Mouse (Mus musculus) heart, embryonic 13.5 days (tissue): Measurements from ENCODE around the gene Rbks. TPM values are rescaled to one million over a fixed set of nuclear protein-coding genes. Genes with fewer than 3 reads are reported as not detected.
"Not testable (repeated sequence)": the region's sequence is repeated elsewhere in the genome, so short reads cannot be mapped to it uniquely, and the experiment has no call there.

ENCODE experiments used
- ATAC-seq: fragments of 200-750 bp; cut with Nextera tagmentation; 2 replicates; pipeline ENCODE4 v1.8.0; 2017; ENCODE audit warnings: moderate TSS enrichment; ENCODE audit not compliant: insufficient number of reproducible peaks, low FRiP score, low TSS enrichment; ENCODE audit errors: extremely low read depth
- H3K27ac ChIP-seq: fragments of 300-500 bp; sonication (generic); replicated peaks from 2 replicates; pipeline ENCODE4 v1.5.1; 2015; ENCODE audit warnings: moderate library complexity, mild to moderate bottlenecking, inconsistent platforms
- H3K27me3 ChIP-seq: fragments of 300-500 bp; sonication (generic); replicated peaks from 2 replicates; pipeline ENCODE4 v1.6.1; 2015; ENCODE audit warnings: mild to moderate bottlenecking, inconsistent platforms
- H3K36me3 ChIP-seq: fragments of 300-500 bp; sonication (generic); 2 replicates; pipeline ENCODE4 v1.6.1; 2015; ENCODE audit warnings: mild to moderate bottlenecking, inconsistent platforms
- H3K4me1 ChIP-seq: fragments of 300-500 bp; sonication (generic); 2 replicates; pipeline ENCODE4 v1.6.1; 2015; ENCODE audit warnings: inconsistent platforms
- H3K4me2 ChIP-seq: fragments of 300-500 bp; sonication (generic); 2 replicates; pipeline ENCODE4 v1.6.1; 2015; ENCODE audit warnings: inconsistent platforms, mild to moderate bottlenecking, moderate library complexity
- H3K4me3 ChIP-seq: fragments of 300-500 bp; sonication (generic); 2 replicates; pipeline ENCODE4 v1.5.1; 2015; ENCODE audit warnings: moderate library complexity, mild to moderate bottlenecking, inconsistent platforms
- H3K9ac ChIP-seq: fragments of 300-500 bp; sonication (generic); 2 replicates; pipeline ENCODE4 v1.6.1; 2015; ENCODE audit warnings: inconsistent platforms, mild to moderate bottlenecking, moderate library complexity
- H3K9me3 ChIP-seq: fragments of 300-500 bp; sonication (generic); 2 replicates; pipeline ENCODE4 v1.6.1; 2016; ENCODE audit warnings: inconsistent platforms
- WGBS: fragments of 180-500 bp; shearing (Covaris S2); methylation state at CpG from one replicate; pipeline ENCODE4 v1.1.7; 2015; ENCODE audit warnings: mixed read lengths; 5-methylcytosine and 5-hydroxymethylcytosine counted together
- polyA plus RNA-seq: library from polyadenylated mRNA; unstranded; fragments of >200 nt; fragmentation: Nextera tagmentation; extraction: Ambion mirVana; gene quantifications from 2 replicates; pipeline ENCODE4 v1.2.1, GENCODE M21; 2015

The Rbks gene
- polyA plus RNA-seq, 1 experiment from 2014 or later: 4.1 TPM

GRCm38 (mm10) chr5:31644272-31644671 is 53.2 kb downstream of the Rbks start:
- H3K9ac ChIP-seq: peak overlapping the region; percentile 50
- ATAC-seq: no peak
- H3K4me2 ChIP-seq: no peak overlapping the region
- H3K4me1 ChIP-seq: peaks cover 27% of the 10 kb centered on the region
- no peaks in the 10 kb centered on the region for H3K36me3 ChIP-seq
- no peak overlapping the region for H3K4me3 ChIP-seq
- 62% methylated on average over 4 of the region's 4 CpGs for WGBS
- H3K9me3 ChIP-seq: no peaks in the 10 kb centered on the region
- no peaks in the 10 kb centered on the region for H3K27me3 ChIP-seq
- peak overlapping the region; percentile 87 for H3K27ac ChIP-seq

DNA sequence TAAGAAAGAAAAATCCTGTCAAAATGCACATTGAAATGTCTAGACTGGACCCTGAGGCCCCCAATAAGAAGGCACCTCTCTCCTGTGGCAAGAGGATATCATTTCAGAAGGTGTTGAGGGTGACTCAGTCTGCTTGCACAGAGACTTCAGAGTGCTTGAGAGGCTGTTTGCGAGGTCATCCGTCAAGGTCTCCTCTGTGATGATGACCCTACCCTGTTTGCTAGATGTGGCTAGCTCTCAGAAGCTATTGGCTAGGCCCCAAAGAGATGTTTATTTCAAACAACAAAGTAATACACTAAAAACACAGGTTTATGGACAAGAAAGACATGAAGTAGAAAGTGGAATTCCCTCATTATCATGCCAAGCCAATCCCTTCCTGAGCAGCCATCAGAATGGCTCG is 55.1 kb downstream of the Rbks start:
- ATAC-seq: no peak
- Histone ChIP-seq H3K27me3 (no peaks in the 10 kb centered on the region), H3K36me3 (no peaks in the 10 kb centered on the region), H3K9me3 (no peaks in the 10 kb centered on the region), H3K4me3 (no peak overlapping the region), H3K4me2 (no peak overlapping the region), H3K27ac (no peak overlapping the region), H3K4me1 (peaks cover 25% of the 10 kb centered on the region), H3K9ac (no peak overlapping the region)
- 75% methylated on average over 3 of the region's 3 CpGs for WGBS

DNA sequence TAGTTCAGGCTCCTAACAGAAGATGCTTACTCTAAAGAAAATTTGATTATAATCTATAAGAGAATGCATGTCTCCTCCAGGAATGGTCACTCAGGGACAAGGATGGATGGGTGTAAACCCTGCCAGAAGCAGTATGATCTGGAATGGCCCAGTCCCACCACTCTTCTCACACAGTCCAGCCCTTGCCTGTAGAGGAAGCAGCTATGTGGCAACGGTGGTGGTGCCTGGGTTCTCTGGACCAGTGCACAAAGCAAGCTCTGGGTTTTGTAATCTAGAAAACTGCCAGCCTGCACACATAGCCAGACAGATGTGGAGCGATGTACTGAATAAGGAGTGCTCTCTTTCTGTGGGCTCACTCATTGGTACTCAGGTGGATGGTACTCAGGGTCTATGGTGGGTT is 56.9 kb downstream of the Rbks start:
- no peak for ATAC-seq
- WGBS: 80% methylated on average over 2 of the region's 2 CpGs
- no peak overlapping the region for H3K27ac ChIP-seq
- H3K9me3 ChIP-seq: no peaks in the 10 kb centered on the region
- H3K4me1 ChIP-seq: peaks cover 35% of the 10 kb centered on the region
- no peak overlapping the region for H3K9ac ChIP-seq
- no peaks in the 10 kb centered on the region for H3K27me3 ChIP-seq
- no peak overlapping the region for H3K4me2 ChIP-seq
- H3K4me3 ChIP-seq: no peak overlapping the region
- no peaks in the 10 kb centered on the region for H3K36me3 ChIP-seq

DNA sequence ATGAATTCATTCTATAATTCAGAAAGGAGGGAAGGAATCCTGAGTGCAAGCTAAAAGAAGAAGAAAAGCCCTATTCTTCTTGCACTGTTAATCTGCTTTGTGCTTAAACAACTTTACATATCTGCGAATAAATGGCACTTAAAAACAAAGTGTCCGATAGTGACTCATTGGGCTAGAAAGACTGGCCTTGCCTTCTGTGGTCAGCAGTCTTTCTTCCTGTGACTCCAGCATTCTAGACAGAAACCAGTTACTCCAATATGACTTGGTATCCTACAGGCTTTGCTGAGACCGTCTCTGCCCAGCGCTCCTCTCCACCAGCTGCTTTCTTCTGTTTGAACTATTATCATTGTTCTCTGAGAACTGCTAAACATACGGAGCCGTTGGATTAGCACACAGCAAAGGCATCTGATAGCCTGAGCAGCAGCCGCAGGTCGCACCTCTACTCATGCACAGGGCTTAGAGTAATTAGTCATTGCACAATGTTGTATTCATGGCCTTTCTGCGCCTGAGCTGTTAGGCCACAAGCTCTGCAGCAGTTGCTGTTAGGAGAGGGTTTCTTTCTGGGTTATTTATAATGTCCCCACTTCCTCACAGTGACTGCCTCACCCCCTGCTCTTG is 60.7 kb downstream of the Rbks start:
- Histone ChIP-seq H3K36me3 (no peaks in the 10 kb centered on the region), H3K9ac (peak overlapping the region; percentile 30; the same call in 1 of the 2 replicates), H3K27me3 (no peaks in the 10 kb centered on the region), H3K4me1 (peaks cover 37% of the 10 kb centered on the region), H3K9me3 (no peaks in the 10 kb centered on the region), H3K4me3 (no peak overlapping the region), H3K4me2 (no peak overlapping the region), H3K27ac (peak overlapping the region; percentile 73)
- WGBS: 44% methylated on average over 9 of the region's 9 CpGs
- ATAC-seq: no peak

GRCm38 (mm10) chr5:31634679-31635078 is 62.7 kb downstream of the Rbks start:
- Histone ChIP-seq H3K9me3 (no peaks in the 10 kb centered on the region), H3K4me1 (peaks cover 51% of the 10 kb centered on the region), H3K36me3 (no peaks in the 10 kb centered on the region), H3K9ac (no peak overlapping the region), H3K4me2 (no peak overlapping the region), H3K27ac (peak overlapping the region; percentile 43), H3K4me3 (no peak overlapping the region), H3K27me3 (no peaks in the 10 kb centered on the region)
- WGBS: 72% methylated on average over 5 of the region's 5 CpGs
- no peak for ATAC-seq

DNA sequence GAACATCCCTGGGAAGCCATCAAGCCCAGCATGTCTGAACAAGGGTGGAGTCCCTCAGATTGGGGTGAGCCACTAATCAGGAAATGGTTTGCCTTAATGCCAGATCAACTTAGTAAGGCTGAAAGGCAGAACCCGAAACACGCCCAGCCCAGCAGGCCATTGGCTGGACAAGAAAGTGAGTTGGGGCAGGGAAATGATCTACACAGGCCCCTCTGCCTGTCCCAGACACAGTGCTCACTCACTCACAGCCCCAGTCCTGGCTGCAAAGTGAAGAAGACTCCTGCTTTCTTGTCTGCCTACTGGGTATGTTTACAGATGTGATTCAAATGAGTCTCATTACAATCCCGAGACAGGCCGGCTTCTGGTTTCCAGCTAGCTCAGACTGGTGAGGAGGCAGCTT is 63.3 kb downstream of the Rbks start:
- H3K4me1 ChIP-seq: peaks cover 56% of the 10 kb centered on the region
- no peak overlapping the region for H3K4me2 ChIP-seq
- no peak overlapping the region for H3K27ac ChIP-seq
- H3K9me3 ChIP-seq: no peaks in the 10 kb centered on the region
- no peaks in the 10 kb centered on the region for H3K27me3 ChIP-seq
- H3K36me3 ChIP-seq: no peaks in the 10 kb centered on the region
- 72% methylated on average over 4 of the region's 4 CpGs for WGBS
- no peak overlapping the region for H3K4me3 ChIP-seq
- no peak for ATAC-seq
- no peak overlapping the region for H3K9ac ChIP-seq

- not testable (repeated sequence) for H3K4me2 ChIP-seq, H3K9ac ChIP-seq, H3K36me3 ChIP-seq, H3K27me3 ChIP-seq, ATAC-seq, H3K4me3 ChIP-seq, H3K9me3 ChIP-seq
- peak overlapping the region; percentile 96 for H3K27ac ChIP-seq
- WGBS: 86% methylated on average over 4 of the region's 4 CpGs
- H3K4me1 ChIP-seq: peaks cover 70% of the 10 kb centered on the region
Observed at GRCm38 (mm10) chr5:31631169-31631568, 66.3 kb downstream of the Rbks start.

DNA sequence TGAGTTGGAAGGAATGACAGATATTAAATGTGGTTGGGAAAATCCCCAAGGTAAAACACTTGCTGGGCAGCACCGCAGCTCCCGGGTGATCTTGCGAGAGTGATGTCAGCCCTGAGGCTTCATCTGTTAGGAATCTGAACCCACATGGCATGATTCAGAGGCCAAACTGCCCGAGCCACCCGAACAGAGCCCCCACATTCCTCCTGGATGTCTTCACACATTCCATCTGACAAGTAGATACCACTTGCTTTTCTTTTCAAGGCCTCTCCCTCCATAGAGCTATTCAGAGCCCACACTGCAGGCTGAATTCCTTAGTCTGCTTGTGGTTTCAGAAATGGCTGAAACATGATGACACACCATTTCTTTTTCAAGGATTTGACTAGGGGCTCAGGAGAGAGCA is 67.4 kb downstream of the Rbks start:
- Histone ChIP-seq H3K4me2 (0 out of 2 replicates have a peak overlapping the region, but pooled peaks have one; percentile 22), H3K27me3 (no peaks in the 10 kb centered on the region), H3K36me3 (no peaks in the 10 kb centered on the region; the same call in 1 of the 2 replicates), H3K9ac (peak overlapping the region; percentile 37; the same call in 1 of the 2 replicates), H3K4me1 (peaks cover 59% of the 10 kb centered on the region), H3K9me3 (no peaks in the 10 kb centered on the region), H3K4me3 (no peak overlapping the region), H3K27ac (peak overlapping the region; percentile 96)
- 0 out of 2 replicates have a peak, but pooled peaks have one; percentile 52 for ATAC-seq
- 17% methylated on average over 5 of the region's 5 CpGs for WGBS

GRCm38 (mm10) chr5:31628555-31628954 is 68.9 kb downstream of the Rbks start:
- Histone ChIP-seq H3K9ac (no peak overlapping the region; the same call in 1 of the 2 replicates), H3K27me3 (no peaks in the 10 kb centered on the region), H3K4me2 (no peak overlapping the region), H3K4me3 (no peak overlapping the region), H3K4me1 (peaks cover 53% of the 10 kb centered on the region), H3K36me3 (no peaks in the 10 kb centered on the region; the same call in 1 of the 2 replicates), H3K9me3 (no peaks in the 10 kb centered on the region), H3K27ac (peak overlapping the region; percentile 96; the same call in 1 of the 2 replicates)
- no peak for ATAC-seq
- 84% methylated on average over 8 of the region's 8 CpGs for WGBS

- peak overlapping the region; percentile 96 for H3K27ac ChIP-seq
- no peak overlapping the region for H3K4me3 ChIP-seq
- no peak overlapping the region for H3K4me2 ChIP-seq
- no peaks in the 10 kb centered on the region for H3K27me3 ChIP-seq
- no peak for ATAC-seq
- no peaks in the 10 kb centered on the region for H3K9me3 ChIP-seq
- H3K36me3 ChIP-seq: peaks cover 4% of the 10 kb centered on the region
- H3K9ac ChIP-seq: no peak overlapping the region
- H3K4me1 ChIP-seq: peaks cover 55% of the 10 kb centered on the region
- 76% methylated on average over 9 of the region's 9 CpGs for WGBS
Observed at GRCm38 (mm10) chr5:31627562-31628526, 69.6 kb downstream of the Rbks start.

GRCm38 (mm10) chr5:31627117-31627516 is 70.3 kb downstream of the Rbks start:
- Histone ChIP-seq H3K4me2 (no peak overlapping the region), H3K27ac (peak overlapping the region; percentile 38), H3K4me1 (peaks cover 48% of the 10 kb centered on the region), H3K4me3 (no peak overlapping the region), H3K9ac (no peak overlapping the region), H3K36me3 (peaks cover 11% of the 10 kb centered on the region), H3K9me3 (no peaks in the 10 kb centered on the region), H3K27me3 (no peaks in the 10 kb centered on the region)
- WGBS: 24% methylated on average over 3 of the region's 3 CpGs
- no peak for ATAC-seq
